Mouse (Mus musculus) retina, postnatal 1 day (tissue): Measurements from ENCODE around the gene Gm5891.
"Not testable (repeated sequence)": the region's sequence is repeated elsewhere in the genome, so short reads cannot be mapped to it uniquely, and the experiment has no call there.

Experiments
- DNase-seq: peaks from one replicate; pipeline ENCODE4 v3.0.0-alpha.2; 2012

The Gm5891 gene

GRCm38 (mm10) chr7:21921191-21921590, at the start of gene Gm5891:
TSS of gene Gm5891 (minus strand) at chr7:21921291.
- DNase-seq, result not testable (repeated sequence)
